Mouse (Mus musculus) right cerebral cortex, postnatal 25 days (tissue): ENCODE data around the gene Tmem251.
A peak's percentile ranks its signal among the peaks of the same experiment; 100 is the strongest.

ENCODE experiments used
- DNase-seq: peaks from one replicate; pipeline ENCODE4 v3.0.0; 2022

Gene Tmem251

GRCm38 (mm10) chr12:102757689-102758402 is 14.3 kb downstream of the Tmem251 start, which contains the start of the genes Gm28051, Gon7 and Ubr7:
Gm28051 (minus strand) TSS chr12:102757765.
Gon7 (minus strand) TSS chr12:102757803.
Ubr7 (plus strand) TSS chr12:102757967.
- peak; percentile 98 for DNase-seq

- DNase-seq: no peak
Measured at GRCm38 (mm10) chr12:102758403-102758756, 14.8 kb downstream of the Tmem251 start, which contains the start of gene Gm20604. Gm20604 (minus strand) TSS chr12:102758672.

GRCm38 (mm10) chr12:102758936-102759335 is 15.4 kb downstream of the Tmem251 start:
- DNase-seq: no peak

GRCm38 (mm10) chr12:102761668-102762067 is 18.1 kb downstream of the Tmem251 start:
- no peak for DNase-seq

- no peak for DNase-seq
Measured at GRCm38 (mm10) chr12:102763696-102764095, 20.1 kb downstream of the Tmem251 start.

DNA sequence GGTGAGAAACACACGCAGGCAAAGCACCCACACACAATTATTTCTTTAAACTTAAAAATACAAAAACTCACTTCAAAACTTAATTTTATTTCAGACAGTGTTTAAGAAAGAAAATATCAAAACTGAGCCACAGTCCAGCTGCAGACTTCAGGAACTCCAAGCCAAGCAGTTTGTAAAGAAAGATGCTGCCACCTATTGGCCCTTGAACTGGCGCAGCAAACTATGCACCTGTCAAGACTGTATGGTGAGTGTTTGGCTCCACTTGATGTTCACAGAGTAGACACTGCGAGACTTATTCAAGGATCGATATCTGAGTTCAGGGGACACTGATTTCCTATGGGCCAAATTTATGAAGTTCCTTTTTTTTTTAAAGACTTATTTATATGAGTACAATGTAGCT is 25.4 kb downstream of the Tmem251 start:
- no peak for DNase-seq

DNA sequence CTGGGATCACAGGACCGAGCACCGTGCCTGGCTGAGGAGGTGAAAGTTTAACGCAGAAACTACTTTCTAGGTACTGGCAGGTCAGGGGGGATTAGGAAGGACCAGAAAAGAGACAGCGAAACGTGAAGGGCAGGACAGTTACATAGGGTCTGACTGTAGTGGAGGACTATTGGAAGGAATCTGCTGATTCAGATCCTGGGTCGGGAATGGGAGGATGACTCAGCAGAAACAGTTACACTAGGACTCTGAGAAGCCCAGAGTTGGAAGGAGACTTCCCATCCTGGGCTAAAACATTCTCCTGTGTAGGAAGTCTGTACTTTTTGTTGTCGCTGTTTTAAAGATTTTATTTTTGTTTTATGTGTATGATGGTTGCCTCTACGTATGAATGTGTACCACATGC is 28.0 kb downstream of the Tmem251 start:
- DNase-seq: no peak

DNA sequence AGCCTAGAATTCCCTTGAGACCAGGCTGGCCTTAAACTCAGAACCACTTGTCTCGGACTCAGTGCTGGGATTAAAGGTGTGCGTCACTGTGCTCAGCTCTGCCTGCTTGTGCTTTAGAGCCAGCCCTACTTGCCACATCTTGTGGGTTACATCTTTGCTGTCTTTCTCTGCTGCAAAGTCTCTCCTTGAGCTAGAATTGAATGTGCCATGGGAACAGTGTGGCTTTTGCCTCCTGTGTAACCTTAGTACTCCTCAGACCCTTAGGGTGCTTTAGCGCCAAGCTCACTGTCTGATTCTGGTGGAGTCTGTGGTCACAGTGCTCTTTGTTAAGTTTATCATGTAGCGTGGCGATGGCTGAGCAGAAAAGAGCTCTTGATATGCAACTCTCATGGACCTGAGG is 29.1 kb downstream of the Tmem251 start:
- no peak for DNase-seq

DNA sequence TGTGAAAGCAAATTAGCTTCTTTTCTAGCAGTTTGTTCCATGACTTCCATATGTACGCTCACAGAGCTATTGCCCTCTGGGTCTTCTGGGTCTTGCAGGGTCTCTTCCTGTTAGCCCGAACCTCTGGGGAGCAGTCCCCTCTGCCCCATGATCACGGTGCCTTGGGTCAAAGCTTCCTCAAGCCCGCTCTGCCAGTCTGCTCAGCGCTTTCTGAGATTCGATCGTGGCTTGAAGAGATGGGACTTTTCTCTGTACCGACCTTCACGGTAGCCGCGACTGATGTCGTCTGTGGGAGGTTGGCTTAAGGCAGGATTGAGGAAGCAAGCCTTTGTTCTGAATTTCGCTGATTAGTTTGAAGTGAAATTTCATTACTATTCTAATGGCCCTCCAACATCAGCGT is 32.5 kb downstream of the Tmem251 start:
- DNase-seq: no peak

- no peak for DNase-seq
Measured at GRCm38 (mm10) chr12:102778151-102778550, 34.6 kb downstream of the Tmem251 start.

DNA sequence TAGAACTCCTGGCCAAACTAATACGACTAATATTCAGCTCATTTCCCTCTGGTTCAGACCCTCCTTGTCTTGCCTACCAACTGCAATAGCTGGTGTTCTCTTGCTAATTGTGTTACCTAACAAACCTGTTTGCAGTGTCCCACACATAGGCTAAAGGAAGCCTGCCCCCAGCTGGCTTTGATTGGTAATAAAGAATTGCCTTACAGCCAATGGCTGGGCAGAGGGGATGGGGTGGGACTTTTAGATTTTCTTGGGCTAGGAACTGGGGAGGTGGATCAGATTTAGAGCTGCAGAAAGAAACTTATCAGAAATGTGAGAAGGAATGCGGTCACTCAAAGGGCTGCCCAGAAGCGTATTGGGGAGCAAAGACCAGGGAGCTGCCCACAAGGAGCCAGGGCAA is 35.9 kb downstream of the Tmem251 start:
- no peak for DNase-seq

GRCm38 (mm10) chr12:102782841-102783240 is 39.3 kb downstream of the Tmem251 start:
- DNase-seq: no peak

DNA sequence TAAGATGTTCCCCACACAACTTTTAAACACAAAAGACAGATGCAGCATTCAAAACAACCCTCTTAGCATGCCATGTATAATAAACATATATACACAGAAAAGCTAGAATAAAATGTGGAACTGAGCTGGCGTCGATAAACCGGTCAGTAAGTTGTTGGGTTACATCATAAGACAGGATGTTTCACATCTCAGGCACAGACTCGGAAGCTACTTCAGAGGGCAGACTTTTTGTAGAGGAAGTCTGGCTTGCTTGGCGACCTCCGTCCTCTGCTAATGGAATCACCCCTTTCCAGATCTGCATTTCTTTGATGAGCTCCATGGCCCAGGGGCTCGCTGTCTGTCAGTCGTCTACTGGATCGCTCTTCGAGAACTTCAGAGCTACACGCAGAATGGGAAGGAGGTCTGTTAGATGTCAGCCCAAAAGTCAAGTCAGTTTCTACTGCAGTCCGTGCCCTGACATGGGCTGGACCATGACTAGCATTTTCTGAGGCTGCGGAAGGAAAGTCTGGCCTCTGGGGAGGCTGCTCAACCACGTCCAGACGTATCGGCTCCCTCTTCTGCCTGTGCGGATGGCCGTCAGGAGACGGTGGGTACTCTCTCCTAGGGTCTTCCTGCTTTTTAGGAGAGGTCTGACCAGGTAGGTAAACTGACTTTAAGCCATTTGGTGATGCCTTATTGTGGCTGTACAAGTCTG is 41.5 kb downstream of the Tmem251 start:
- DNase-seq: no peak

DNA sequence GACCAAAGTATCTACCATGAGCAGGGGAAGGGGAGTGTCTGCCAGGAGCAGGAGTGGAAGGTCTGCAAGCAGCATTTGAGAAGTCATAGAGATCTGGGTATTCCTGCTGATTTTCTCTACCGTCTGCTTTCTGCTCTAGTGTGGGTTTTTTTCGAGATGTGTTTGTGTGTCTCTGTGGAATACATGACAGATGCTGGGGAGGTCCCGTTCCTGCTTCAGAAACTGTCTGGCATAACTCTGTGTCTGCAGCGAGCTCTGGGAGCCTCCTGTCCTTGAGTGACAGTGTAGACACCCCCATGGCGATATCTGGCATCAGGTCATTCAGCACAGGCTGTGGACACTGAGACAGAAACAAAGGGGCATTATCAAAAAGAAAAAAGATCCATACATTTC is 42.0 kb downstream of the Tmem251 start:
- no peak for DNase-seq

GRCm38 (mm10) chr12:102787927-102788326 is 44.4 kb downstream of the Tmem251 start:
- no peak for DNase-seq
